Mouse (Mus musculus): ENCODE results near the gene Dcdc2c.

Dcdc2c gene

GRCm38 (mm10) chr12:28552299-28552698, at the start of gene Dcdc2c:
Dcdc2c (minus strand) TSS chr12:28552399.
- DNase-seq (ENCODE audit: low read depth, low spot score), result no peak

GRCm38 (mm10) chr12:28598526-28598991, 46.4 kb upstream of the Dcdc2c start:
- DNase-seq (ENCODE audit: low read depth, low spot score), result no peak

GRCm38 (mm10) chr12:28598110-28598509, 45.9 kb upstream of the Dcdc2c start:
- no peak for DNase-seq (ENCODE audit: low read depth, low spot score)

- no peak for DNase-seq (ENCODE audit: low read depth, low spot score)
Observed at GRCm38 (mm10) chr12:28597699-28598098, 45.5 kb upstream of the Dcdc2c start.

- DNase-seq (ENCODE audit: low read depth, low spot score), result no peak
Observed at GRCm38 (mm10) chr12:28596851-28597250, 44.7 kb upstream of the Dcdc2c start.

GRCm38 (mm10) chr12:28590428-28590827, 38.2 kb upstream of the Dcdc2c start:
- DNase-seq (ENCODE audit: low read depth, low spot score), result no peak

GRCm38 (mm10) chr12:28589090-28589868, 37.1 kb upstream of the Dcdc2c start:
- DNase-seq (ENCODE audit: low read depth, low spot score), result peak; percentile 53

GRCm38 (mm10) chr12:28587949-28588348, 35.8 kb upstream of the Dcdc2c start:
- no peak for DNase-seq (ENCODE audit: low read depth, low spot score)

- no peak for DNase-seq (ENCODE audit: low read depth, low spot score)
Observed at GRCm38 (mm10) chr12:28584036-28584435, 31.8 kb upstream of the Dcdc2c start.

- no peak for DNase-seq (ENCODE audit: low read depth, low spot score)
Observed at GRCm38 (mm10) chr12:28582423-28582822, 30.2 kb upstream of the Dcdc2c start, which contains the start of gene Allc. Allc (minus strand) TSS chr12:28582523.

- DNase-seq (ENCODE audit: low read depth, low spot score), result no peak
Observed at GRCm38 (mm10) chr12:28579132-28579531, 26.9 kb upstream of the Dcdc2c start.

GRCm38 (mm10) chr12:28578147-28578546, 25.9 kb upstream of the Dcdc2c start:
- DNase-seq (ENCODE audit: low read depth, low spot score), result no peak

GRCm38 (mm10) chr12:28575366-28576070, 23.3 kb upstream of the Dcdc2c start:
- no peak for DNase-seq (ENCODE audit: low read depth, low spot score)

GRCm38 (mm10) chr12:28572241-28572640, 20.0 kb upstream of the Dcdc2c start:
- no peak for DNase-seq (ENCODE audit: low read depth, low spot score)

- no peak for DNase-seq (ENCODE audit: low read depth, low spot score)
Observed at GRCm38 (mm10) chr12:28551775-28552174, 424 bp downstream of the Dcdc2c start.

GRCm38 (mm10) chr12:28548887-28549286, 3.3 kb downstream of the Dcdc2c start:
- DNase-seq (ENCODE audit: low read depth, low spot score), result no peak

GRCm38 (mm10) chr12:28514264-28514775, 37.9 kb downstream of the Dcdc2c start:
- DNase-seq (ENCODE audit: low read depth, low spot score), result no peak

GRCm38 (mm10) chr12:28509699-28510280, 42.4 kb downstream of the Dcdc2c start:
- no peak for DNase-seq (ENCODE audit: low read depth, low spot score)

- DNase-seq (ENCODE audit: low read depth, low spot score), result no peak
Observed at GRCm38 (mm10) chr12:28494289-28494688, 57.9 kb downstream of the Dcdc2c start.

GRCm38 (mm10) chr12:28482483-28483160, 69.6 kb downstream of the Dcdc2c start:
- no peak for DNase-seq (ENCODE audit: low read depth, low spot score)

GRCm38 (mm10) chr12:28460951-28461431, 91.2 kb downstream of the Dcdc2c start:
- no peak for DNase-seq (ENCODE audit: low read depth, low spot score)
